Mouse (Mus musculus): Measurements from ENCODE around the gene Nr1h4. TPM values are rescaled to one million over a fixed set of nuclear protein-coding genes. Genes with fewer than 3 reads are reported as not detected.

Gene Nr1h4
- polyA plus RNA-seq, 1 experiment from 2014 or later = 10.5 TPM

DNA sequence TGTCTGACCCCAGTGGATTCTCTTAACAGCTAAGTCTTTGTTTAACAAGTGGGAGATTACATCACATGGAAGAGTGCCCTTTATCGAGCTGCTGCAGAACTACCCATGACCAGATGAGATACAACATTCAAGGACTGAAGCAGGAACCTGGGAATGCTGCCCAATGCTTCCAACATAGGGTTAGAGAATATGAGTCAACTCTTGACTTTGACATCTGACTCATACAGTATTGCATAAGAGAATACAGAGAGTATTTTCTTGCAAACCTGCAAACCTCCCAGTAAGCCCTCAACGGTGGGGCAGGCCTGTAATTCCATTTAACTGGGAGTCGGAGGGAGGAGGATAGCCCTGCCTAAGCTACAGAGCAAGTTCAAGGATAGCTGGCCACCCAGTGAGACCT, 74.6 kb downstream of the Nr1h4 start:
- DNase-seq (ENCODE audit: low spot score) (peak; percentile 48), ATAC-seq (ENCODE audit: low FRiP score, low TSS enrichment) (peak; percentile 88)
- no peaks in the 10 kb centered on the region for H3K4me1 ChIP-seq (replicated peaks; ENCODE audit: control insufficient read depth, insufficient read depth)
- no peak overlapping the region for H3K27ac ChIP-seq (replicated peaks)
- H3K9me3 ChIP-seq (ENCODE audit: control insufficient read depth, low read length) = no peaks in the 10 kb centered on the region
- TF ChIP-seq CTCF (IDR thresholded peaks at IDR 0.05; ENCODE audit: low read depth) (no peak), EP300 (optimal IDR thresholded peaks at IDR 0.05) (no peak)
- no peak overlapping the region for H3K9ac ChIP-seq (ENCODE audit: low read length)
- no peaks in the 10 kb centered on the region for H3K36me3 ChIP-seq (ENCODE audit: control insufficient read depth, insufficient read depth, low read length)
- 39% methylated on average over 3 of the region's 3 CpGs for WGBS
- H3K4me3 ChIP-seq (ENCODE audit: low read depth, low read length) = no peak overlapping the region
- H3K4me2 ChIP-seq (replicated peaks; ENCODE audit: low read depth) = no peak overlapping the region
- H3K27me3 ChIP-seq (ENCODE audit: control insufficient read depth, insufficient read depth, low read length) = no peaks in the 10 kb centered on the region

DNA sequence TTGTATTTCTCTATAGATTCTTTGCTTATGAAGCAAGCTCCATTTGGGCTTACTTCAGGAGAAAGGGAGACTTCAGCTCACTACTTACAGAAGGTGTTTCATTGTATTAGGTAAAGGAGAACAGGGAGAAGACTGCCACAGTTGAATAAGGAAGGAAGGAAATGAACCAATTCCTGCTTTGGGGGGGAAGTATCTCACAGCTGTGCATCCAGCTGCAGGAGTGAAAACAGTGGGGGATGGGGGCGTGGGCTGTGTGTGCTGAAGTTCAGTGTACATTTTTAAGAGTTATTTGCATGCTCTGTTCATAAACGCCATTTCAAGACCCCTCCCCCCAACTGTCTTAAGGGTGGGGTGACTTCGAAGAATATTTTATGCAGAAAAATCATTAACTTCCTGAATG, 79.6 kb downstream of the Nr1h4 start:
- ATAC-seq (ENCODE audit: low FRiP score, low TSS enrichment) = no peak
- WGBS = 53% methylated on average over 3 of the region's 3 CpGs
- TF ChIP-seq CTCF (IDR thresholded peaks at IDR 0.05; ENCODE audit: low read depth) (no peak), EP300 (optimal IDR thresholded peaks at IDR 0.05) (no peak)

DNA sequence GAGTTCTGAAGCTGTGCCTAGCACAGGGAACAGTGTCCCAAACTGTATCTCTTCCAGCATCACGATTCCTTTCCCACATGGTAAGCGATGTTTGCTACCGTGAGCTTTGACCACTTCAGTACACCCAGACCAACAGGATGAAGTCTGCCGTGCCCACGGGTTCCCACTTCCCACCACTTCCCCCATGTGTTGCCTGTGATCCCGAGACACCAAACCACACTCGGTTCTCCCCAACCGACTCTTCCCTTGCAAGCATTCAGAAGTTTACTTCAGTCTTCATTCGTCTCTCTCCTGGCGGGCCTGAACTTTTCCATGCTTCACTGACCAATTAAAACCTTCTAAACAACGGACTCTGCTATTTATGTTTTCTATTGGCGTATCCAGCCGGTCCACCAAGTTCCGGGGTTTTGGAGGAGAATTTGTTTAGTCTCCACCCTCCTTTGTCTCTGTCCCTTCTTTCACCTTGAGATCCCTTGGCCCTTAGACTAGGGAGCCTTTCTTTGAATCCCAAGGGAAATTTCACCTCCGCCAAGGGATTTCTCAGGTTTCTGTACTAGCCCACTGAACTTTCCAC, 80.2 kb downstream of the Nr1h4 start:
- TF ChIP-seq EP300 (optimal IDR thresholded peaks at IDR 0.05) = no peak
- TF ChIP-seq CTCF (IDR thresholded peaks at IDR 0.05; ENCODE audit: low read depth) = no peak
- DNase-seq (ENCODE audit: low spot score) (no peak), ATAC-seq (ENCODE audit: low FRiP score, low TSS enrichment) (no peak)
- H3K4me1 ChIP-seq (replicated peaks; ENCODE audit: control insufficient read depth, insufficient read depth) = no peaks in the 10 kb centered on the region
- H3K9ac ChIP-seq (ENCODE audit: low read length) = no peak overlapping the region
- no peak overlapping the region for H3K4me3 ChIP-seq (ENCODE audit: low read depth, low read length)
- H3K27ac ChIP-seq (replicated peaks) = no peak overlapping the region
- WGBS = 75% methylated on average over 15 of the region's 15 CpGs
- no peaks in the 10 kb centered on the region for H3K9me3 ChIP-seq (ENCODE audit: control insufficient read depth, low read length)
- H3K4me2 ChIP-seq (replicated peaks; ENCODE audit: low read depth) = no peak overlapping the region
- H3K36me3 ChIP-seq (ENCODE audit: control insufficient read depth, insufficient read depth, low read length) = no peaks in the 10 kb centered on the region
- no peaks in the 10 kb centered on the region for H3K27me3 ChIP-seq (ENCODE audit: control insufficient read depth, insufficient read depth, low read length)

More for the DNA sequence above, 79.6 kb downstream of the Nr1h4 start:
- H3K36me3 ChIP-seq (ENCODE audit: control insufficient read depth, insufficient read depth, low read length) = no peaks in the 10 kb centered on the region
- no peak overlapping the region for H3K27ac ChIP-seq (replicated peaks)
- H3K4me2 ChIP-seq (replicated peaks; ENCODE audit: low read depth) = no peak overlapping the region
- no peaks in the 10 kb centered on the region for H3K9me3 ChIP-seq (ENCODE audit: control insufficient read depth, low read length)
- H3K4me3 ChIP-seq (ENCODE audit: low read depth, low read length) = no peak overlapping the region
- no peak overlapping the region for H3K9ac ChIP-seq (ENCODE audit: low read length)
- H3K27me3 ChIP-seq (ENCODE audit: control insufficient read depth, insufficient read depth, low read length) = no peaks in the 10 kb centered on the region
- no peaks in the 10 kb centered on the region for H3K4me1 ChIP-seq (replicated peaks; ENCODE audit: control insufficient read depth, insufficient read depth)
- no peak for DNase-seq (ENCODE audit: low spot score)

GRCm38 (mm10) chr10:89450411-89450810, 83.0 kb downstream of the Nr1h4 start:
- WGBS = 33% methylated on average over 10 of the region's 10 CpGs
- DNase-seq (ENCODE audit: low spot score) (no peak), ATAC-seq (ENCODE audit: low FRiP score, low TSS enrichment) (no peak)
- Histone ChIP-seq H3K9me3 (ENCODE audit: control insufficient read depth, low read length) (no peaks in the 10 kb centered on the region), H3K27me3 (ENCODE audit: control insufficient read depth, insufficient read depth, low read length) (no peaks in the 10 kb centered on the region), H3K4me2 (replicated peaks; ENCODE audit: low read depth) (no peak overlapping the region), H3K27ac (replicated peaks) (no peak overlapping the region), H3K4me3 (ENCODE audit: low read depth, low read length) (no peak overlapping the region), H3K4me1 (replicated peaks; ENCODE audit: control insufficient read depth, insufficient read depth) (no peaks in the 10 kb centered on the region), H3K9ac (ENCODE audit: low read length) (no peak overlapping the region), H3K36me3 (ENCODE audit: control insufficient read depth, insufficient read depth, low read length) (no peaks in the 10 kb centered on the region)
- TF ChIP-seq EP300 (optimal IDR thresholded peaks at IDR 0.05) = no peak
- TF ChIP-seq CTCF (IDR thresholded peaks at IDR 0.05; ENCODE audit: low read depth) = no peak

- H3K27me3 ChIP-seq (ENCODE audit: control insufficient read depth, insufficient read depth, low read length) = no peaks in the 10 kb centered on the region
- TF ChIP-seq EP300 (optimal IDR thresholded peaks at IDR 0.05) = no peak
- no peak for TF ChIP-seq CTCF (IDR thresholded peaks at IDR 0.05; ENCODE audit: low read depth)
- ATAC-seq (ENCODE audit: low FRiP score, low TSS enrichment) (no peak), DNase-seq (ENCODE audit: low spot score) (no peak)
- WGBS = 41% methylated on average over 3 of the region's 3 CpGs
- H3K4me2 ChIP-seq (replicated peaks; ENCODE audit: low read depth) = peak overlapping the region; percentile 94
- H3K9me3 ChIP-seq (ENCODE audit: control insufficient read depth, low read length) = no peaks in the 10 kb centered on the region
- no peaks in the 10 kb centered on the region for H3K36me3 ChIP-seq (ENCODE audit: control insufficient read depth, insufficient read depth, low read length)
- no peaks in the 10 kb centered on the region for H3K4me1 ChIP-seq (replicated peaks; ENCODE audit: control insufficient read depth, insufficient read depth)
- peak overlapping the region; percentile 75 for H3K4me3 ChIP-seq (ENCODE audit: low read depth, low read length)
- no peak overlapping the region for H3K9ac ChIP-seq (ENCODE audit: low read length)
- peak overlapping the region; percentile 45 for H3K27ac ChIP-seq (replicated peaks)
Measured at GRCm38 (mm10) chr10:89444381-89444780, 89.0 kb downstream of the Nr1h4 start.

DNA sequence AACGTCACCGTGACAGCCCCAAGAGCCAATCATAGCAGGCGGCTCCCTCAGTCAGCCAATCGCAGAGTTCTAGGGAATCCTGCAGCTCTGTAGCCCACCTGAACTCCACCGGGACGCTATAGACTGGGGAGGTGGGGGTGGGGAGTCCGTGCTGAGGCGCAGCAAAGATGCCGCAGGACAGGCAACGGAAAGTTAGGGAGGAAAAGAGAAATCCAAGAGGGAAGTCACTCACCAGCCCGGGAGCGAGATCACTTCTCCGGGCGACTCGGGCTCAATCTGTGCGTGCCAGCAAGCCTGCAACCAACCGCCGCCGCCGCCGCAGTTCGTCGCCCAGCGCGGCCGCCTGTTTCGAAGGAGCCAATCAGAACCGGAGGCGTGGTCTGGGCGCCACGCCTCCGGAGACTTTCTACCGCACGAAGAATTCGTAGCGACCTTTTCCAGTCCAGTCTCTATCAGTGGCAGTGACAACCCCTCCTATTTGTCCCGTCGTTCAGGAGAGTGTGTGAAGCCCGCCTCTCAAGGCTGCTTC, 89.7 kb downstream of the Nr1h4 start, which contains the start of gene Gas2l3:
Gene Gas2l3, minus strand, starts transcription at position 345 of the 529 bp plus-strand sequence.
- H3K9ac ChIP-seq (ENCODE audit: low read length) = peak within 1 kb of the TSS; percentile 69
- no peaks in the 10 kb centered on the region for H3K36me3 ChIP-seq (ENCODE audit: control insufficient read depth, insufficient read depth, low read length)
- H3K4me3 ChIP-seq (ENCODE audit: low read depth, low read length) = peak within 1 kb of the TSS; percentile 75
- DNase-seq (ENCODE audit: low spot score) = peak; percentile 90
- peak; percentile 94 for ATAC-seq (ENCODE audit: low FRiP score, low TSS enrichment)
- H3K4me1 ChIP-seq (replicated peaks; ENCODE audit: control insufficient read depth, insufficient read depth) = no peaks in the 10 kb centered on the region
- WGBS = under 1% methylated on average over 37 of the region's 39 CpGs
- H3K9me3 ChIP-seq (ENCODE audit: control insufficient read depth, low read length) = no peaks in the 10 kb centered on the region
- TF ChIP-seq CTCF (IDR thresholded peaks at IDR 0.05; ENCODE audit: low read depth) (no peak), EP300 (optimal IDR thresholded peaks at IDR 0.05) (no peak)
- H3K27ac ChIP-seq (replicated peaks) = peak within 1 kb of the TSS; percentile 63
- peak within 1 kb of the TSS; percentile 94 for H3K4me2 ChIP-seq (replicated peaks; ENCODE audit: low read depth)
- no peaks in the 10 kb centered on the region for H3K27me3 ChIP-seq (ENCODE audit: control insufficient read depth, insufficient read depth, low read length)

Data from stomach, postnatal 0 days (tissue).